Mouse (Mus musculus) lung, embryonic 14.5 days (tissue): ENCODE results near the gene Rexo2. TPM values are rescaled to one million over a fixed set of nuclear protein-coding genes. Genes with fewer than 3 reads are reported as not detected.
A peak's percentile ranks its signal among the peaks of the same experiment; 100 is the strongest.

Source experiments
- ATAC-seq: fragments of 200-750 bp; cut with Nextera tagmentation; 2 replicates; pipeline ENCODE4 v1.8.0; 2017; ENCODE audit warnings: mild to moderate bottlenecking, moderate TSS enrichment, moderate library complexity; ENCODE audit not compliant: insufficient read depth
- DNase-seq: peaks from one replicate; pipeline ENCODE4 v3.0.0-alpha.2; 2015
- H3K27ac ChIP-seq: fragments of 300-500 bp; sonication (generic); 2 replicates; pipeline ENCODE4 v1.5.1; 2014; ENCODE audit warnings: low read depth, mild to moderate bottlenecking, moderate library complexity
- H3K27me3 ChIP-seq: fragments of 300-500 bp; sonication (generic); 2 replicates; pipeline ENCODE4 v1.6.1; 2014; ENCODE audit warnings: low read length, control low read depth; ENCODE audit not compliant: insufficient read depth
- H3K36me3 ChIP-seq: fragments of 300-500 bp; sonication (generic); 2 replicates; pipeline ENCODE4 v1.6.1; 2014; ENCODE audit warnings: control low read depth; ENCODE audit not compliant: insufficient read depth
- H3K4me1 ChIP-seq: fragments of 300-500 bp; sonication (generic); 2 replicates; pipeline ENCODE4 v1.6.1; 2014; ENCODE audit warnings: antibody characterized with exemption, control low read depth; ENCODE audit not compliant: insufficient read depth
- H3K4me2 ChIP-seq: fragments of 300-500 bp; sonication (generic); 2 replicates; pipeline ENCODE4 v1.6.1; 2014; ENCODE audit warnings: mild to moderate bottlenecking
- H3K4me3 ChIP-seq: fragments of 300-500 bp; sonication (generic); 2 replicates; pipeline ENCODE4 v1.5.1; 2014; ENCODE audit warnings: low read depth, low read length
- H3K9ac ChIP-seq: fragments of 300-500 bp; sonication (generic); 2 replicates; pipeline ENCODE4 v1.6.1; 2014
- H3K9me3 ChIP-seq: fragments of 300-500 bp; sonication (generic); 2 replicates; pipeline ENCODE4 v1.6.1; 2016; ENCODE audit warnings: low read depth, low read length, control low read depth
- CTCF ChIP-seq: IDR thresholded peaks from 2 replicates; pipeline ENCODE4 v1.5.1; 2016; ENCODE audit warnings: antibody characterized with exemption, low read depth
- WGBS: fragments of 180-500 bp; shearing (Covaris S2); extraction: QIAGEN DNeasy Blood & Tissue Kit; methylation state at CpG from one replicate; pipeline ENCODE4 v1.1.7; 2014; 5-methylcytosine and 5-hydroxymethylcytosine counted together
- polyA plus RNA-seq: library from polyadenylated mRNA; unstranded; fragments of >200 nt; fragmentation: Nextera tagmentation; extraction: Ambion mirVana; gene quantifications from 2 replicates; pipeline ENCODE4 v1.2.1, GENCODE M21; 2014

Rexo2 gene
- polyA plus RNA-seq, 1 experiment from 2014 or later = 87.1 TPM

DNA sequence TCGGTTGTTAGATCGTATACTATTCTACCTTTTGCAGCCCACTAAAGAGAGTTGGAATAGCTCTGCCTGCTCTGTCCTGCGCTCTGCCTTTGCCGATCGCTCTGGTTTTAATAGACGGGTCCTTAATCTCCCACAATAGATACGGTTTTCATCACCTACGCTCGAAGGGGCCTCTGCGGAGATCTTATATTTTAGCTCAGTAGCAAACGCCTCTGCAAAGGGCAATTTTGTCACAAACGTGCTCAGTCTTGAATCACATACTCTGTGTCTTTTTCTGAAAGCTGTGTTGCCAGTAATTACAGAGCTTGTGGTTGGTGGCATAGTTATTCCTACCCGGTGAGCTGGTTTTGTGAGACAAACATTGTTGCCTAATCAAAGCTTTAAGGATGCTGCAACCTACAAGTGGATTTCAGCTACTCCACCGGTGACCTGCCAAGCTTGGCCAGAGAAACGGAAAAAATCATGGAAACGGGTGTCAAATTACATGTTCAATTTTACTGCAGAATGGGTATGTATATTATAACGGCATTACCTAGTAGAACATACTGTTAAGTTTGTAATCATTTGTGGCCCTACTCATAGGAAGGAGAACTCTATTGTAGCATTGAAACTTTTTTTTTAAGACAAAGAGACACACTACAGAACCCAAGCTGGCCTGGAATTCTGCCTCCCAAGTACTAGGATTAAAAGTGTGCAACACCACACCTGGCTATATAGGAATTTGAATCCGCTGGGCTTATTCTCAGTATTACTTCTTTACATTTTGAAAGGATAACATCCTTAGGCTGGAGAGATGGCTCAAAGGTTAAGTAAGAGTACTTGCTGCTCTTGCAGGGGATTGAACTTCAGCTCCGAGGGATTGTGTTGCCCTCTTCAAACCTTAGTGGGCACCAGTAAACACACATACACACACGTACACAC lies 1.1 kb upstream of the Rexo2 start:
- no peak overlapping the region for H3K27ac ChIP-seq
- no peak for TF ChIP-seq CTCF
- WGBS = 29% methylated on average over 20 of the region's 20 CpGs
- H3K9me3 ChIP-seq = no peaks in the 10 kb centered on the region
- H3K27me3 ChIP-seq = no peaks in the 10 kb centered on the region
- peak overlapping the region; percentile 16 for H3K9ac ChIP-seq
- H3K36me3 ChIP-seq = peaks cover 16% of the 10 kb centered on the region; the same call in 1 of the 2 replicates
- ATAC-seq = no peak
- DNase-seq = peak; percentile 6
- H3K4me3 ChIP-seq = peak overlapping the region; percentile 87
- H3K4me2 ChIP-seq = peak overlapping the region; percentile 88
- H3K4me1 ChIP-seq = no peaks in the 10 kb centered on the region

DNA sequence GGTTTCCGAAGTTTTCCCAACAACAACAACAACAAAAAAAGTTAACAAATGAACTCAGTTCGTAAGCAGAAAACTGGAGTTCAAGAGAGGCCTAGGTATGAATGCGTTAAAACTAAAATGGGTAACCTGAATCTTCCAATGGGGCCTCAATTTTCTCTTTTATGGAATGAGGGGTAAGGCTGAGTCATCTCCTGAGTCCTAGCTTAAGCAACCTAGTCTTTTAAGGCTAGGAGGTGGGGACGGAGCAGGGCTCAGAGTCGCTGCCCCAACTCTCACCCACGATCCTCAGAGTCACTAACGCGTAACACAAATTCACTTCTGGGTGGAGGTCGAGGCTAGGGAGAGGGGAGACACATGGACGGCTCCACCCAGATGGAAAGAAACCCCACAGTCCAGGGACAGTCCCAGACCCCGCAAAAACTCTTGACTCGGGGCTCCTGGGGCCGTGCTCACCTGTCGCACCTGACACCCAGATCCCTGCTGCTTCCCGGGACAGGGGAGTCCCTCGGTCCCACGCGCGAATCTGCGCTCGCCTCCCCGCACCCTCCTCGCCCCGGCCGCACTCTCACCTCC lies 499 bp downstream of the Rexo2 start:
- no peak for TF ChIP-seq CTCF
- DNase-seq = peak; percentile 3
- Histone ChIP-seq H3K9me3 (no peaks in the 10 kb centered on the region), H3K9ac (peak overlapping the region; percentile 71), H3K4me2 (peak overlapping the region; percentile 88), H3K36me3 (peaks cover 12% of the 10 kb centered on the region; the same call in 1 of the 2 replicates), H3K27ac (peak overlapping the region; percentile 60), H3K27me3 (no peaks in the 10 kb centered on the region), H3K4me3 (peak overlapping the region; percentile 87), H3K4me1 (no peaks in the 10 kb centered on the region)
- 6% methylated on average over 25 of the region's 25 CpGs for WGBS
- ATAC-seq = peak; percentile 77

DNA sequence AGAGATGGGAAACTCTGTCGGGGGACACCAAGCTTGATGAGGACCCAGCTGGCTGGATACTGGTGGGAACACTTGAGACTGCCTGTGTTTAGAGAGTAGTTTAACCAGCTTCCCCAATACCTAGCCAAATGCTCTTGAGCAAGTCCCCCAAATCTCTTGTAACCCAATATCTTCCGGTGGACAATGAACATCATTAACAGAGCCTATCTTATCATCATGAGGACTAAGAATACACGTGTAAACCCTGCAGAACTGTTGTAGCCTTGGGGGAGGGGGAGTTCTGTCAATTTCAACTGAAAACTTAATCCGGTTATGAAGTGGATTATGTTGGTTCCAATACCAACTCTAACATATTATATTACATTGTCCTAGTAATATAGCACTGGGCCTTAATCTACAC lies 1.6 kb downstream of the Rexo2 start:
- Histone ChIP-seq H3K9ac (no peak overlapping the region), H3K4me2 (no peak overlapping the region), H3K9me3 (no peaks in the 10 kb centered on the region), H3K4me1 (no peaks in the 10 kb centered on the region), H3K27ac (no peak overlapping the region), H3K4me3 (no peak overlapping the region), H3K36me3 (peaks cover 19% of the 10 kb centered on the region; the same call in 1 of the 2 replicates), H3K27me3 (no peaks in the 10 kb centered on the region)
- WGBS = 81% methylated on average over 4 of the region's 4 CpGs
- DNase-seq (no peak), ATAC-seq (no peak)
- no peak for TF ChIP-seq CTCF

DNA sequence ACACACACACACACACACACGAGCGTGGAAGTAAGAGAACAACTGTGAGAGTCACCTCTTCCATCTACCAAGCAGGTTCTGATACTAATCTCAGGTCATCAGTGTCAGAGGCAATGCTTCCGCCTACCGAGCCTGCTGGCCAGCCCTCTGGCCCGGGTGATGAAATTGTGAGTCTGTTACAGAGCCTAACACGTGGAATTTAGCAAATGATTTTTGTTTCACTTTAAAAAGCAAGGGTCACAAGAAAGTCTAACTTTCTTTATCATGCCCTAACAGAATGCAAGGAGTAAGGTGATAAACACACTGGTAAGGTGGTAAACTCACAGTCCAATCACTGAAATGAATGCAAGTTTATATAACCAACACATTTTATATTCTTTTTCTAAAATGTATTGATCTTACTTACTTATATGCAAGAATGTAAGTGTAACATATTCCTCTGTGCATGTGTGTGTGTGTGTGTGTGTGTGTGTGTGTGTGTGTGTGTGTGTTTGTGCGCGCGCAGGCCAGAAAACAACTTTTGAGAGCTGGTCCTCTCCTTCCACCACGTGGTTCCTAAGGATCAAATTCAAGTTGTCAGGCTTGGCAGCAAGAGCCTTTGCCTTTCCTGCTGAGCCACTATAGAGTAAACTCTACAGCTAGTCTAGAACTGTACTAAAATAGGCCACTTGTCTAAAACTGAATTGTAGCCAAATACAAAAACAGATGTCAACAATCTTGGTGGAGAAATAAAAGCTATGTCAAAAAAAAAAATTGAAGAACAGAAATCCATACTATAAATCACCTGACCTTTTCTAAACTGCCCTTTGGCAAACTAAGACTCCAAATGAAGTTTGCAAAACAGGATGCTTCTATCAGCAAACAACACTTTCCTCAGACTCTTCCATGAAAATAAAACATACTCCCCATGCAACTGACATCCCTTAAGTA lies 3.9 kb downstream of the Rexo2 start:
- peaks cover 20% of the 10 kb centered on the region; the same call in 1 of the 2 replicates for H3K36me3 ChIP-seq
- no peak overlapping the region for H3K9ac ChIP-seq
- H3K4me2 ChIP-seq = no peak overlapping the region
- 87% methylated on average over 10 of the region's 10 CpGs for WGBS
- DNase-seq = peak; percentile 27
- H3K9me3 ChIP-seq = no peaks in the 10 kb centered on the region
- H3K4me1 ChIP-seq = no peaks in the 10 kb centered on the region
- H3K27me3 ChIP-seq = no peaks in the 10 kb centered on the region
- no peak overlapping the region for H3K4me3 ChIP-seq
- no peak overlapping the region for H3K27ac ChIP-seq
- ATAC-seq = no peak
- TF ChIP-seq CTCF = no peak

DNA sequence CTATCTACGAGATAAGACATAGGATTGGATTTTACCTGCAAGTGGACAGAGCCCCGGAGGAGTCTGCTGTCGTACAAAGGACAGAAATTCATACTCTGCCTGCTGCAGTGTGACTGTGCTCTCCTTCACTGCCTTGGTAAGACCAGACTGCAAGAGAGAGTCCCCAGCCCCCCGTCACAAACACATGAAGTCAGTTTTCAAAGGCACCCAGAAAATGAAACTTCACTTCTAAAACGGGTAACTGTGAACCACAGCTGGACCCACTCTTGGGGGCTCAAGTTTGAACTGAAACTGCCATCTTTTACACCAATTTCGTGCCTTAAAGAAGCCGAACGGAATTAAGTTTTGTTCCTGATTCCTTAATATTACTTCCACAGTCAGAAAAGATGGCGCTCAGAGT lies 6.1 kb downstream of the Rexo2 start:
- Histone ChIP-seq H3K36me3 (peaks cover 32% of the 10 kb centered on the region; the same call in 1 of the 2 replicates), H3K27ac (no peak overlapping the region), H3K4me1 (no peaks in the 10 kb centered on the region), H3K4me3 (no peak overlapping the region), H3K27me3 (no peaks in the 10 kb centered on the region), H3K4me2 (no peak overlapping the region), H3K9ac (no peak overlapping the region), H3K9me3 (no peaks in the 10 kb centered on the region)
- WGBS = 91% methylated on average over 9 of the region's 9 CpGs
- no peak for ATAC-seq
- no peak for TF ChIP-seq CTCF
- no peak for DNase-seq

DNA sequence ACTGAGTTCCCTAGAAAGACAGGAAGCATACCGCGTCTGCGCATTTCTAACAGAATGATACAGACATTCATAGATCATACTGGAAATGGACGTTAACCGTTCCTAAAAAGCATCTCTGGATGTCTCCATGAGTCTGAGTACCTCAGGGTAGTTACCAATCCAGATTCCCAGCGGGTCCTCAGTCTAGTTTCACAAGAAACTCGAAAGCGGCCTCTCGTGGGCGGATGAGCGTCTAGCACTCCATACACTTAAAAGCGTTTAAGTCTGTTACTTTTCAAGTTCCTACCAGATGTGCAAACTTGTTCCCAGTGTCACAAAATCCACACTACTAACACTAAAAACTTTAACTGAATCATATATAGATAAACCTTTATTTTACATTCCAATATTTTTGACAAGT lies 7.3 kb downstream of the Rexo2 start:
- peaks cover 36% of the 10 kb centered on the region; the same call in 1 of the 2 replicates for H3K36me3 ChIP-seq
- H3K4me2 ChIP-seq = no peak overlapping the region
- no peaks in the 10 kb centered on the region for H3K9me3 ChIP-seq
- no peaks in the 10 kb centered on the region for H3K27me3 ChIP-seq
- H3K9ac ChIP-seq = no peak overlapping the region
- H3K4me3 ChIP-seq = no peak overlapping the region
- 87% methylated on average over 12 of the region's 12 CpGs for WGBS
- no peak for ATAC-seq
- no peaks in the 10 kb centered on the region for H3K4me1 ChIP-seq
- DNase-seq = no peak
- H3K27ac ChIP-seq = no peak overlapping the region
- TF ChIP-seq CTCF = no peak
